Mouse (Mus musculus): ENCODE measurements at regions not wholly inside any gene's neighbourhood (a gene's known extent, or its start where the extent isn't known, plus 50 kb on each side); places are given as distances from the start of the nearest gene placed in this dataset.

GRCm38 (mm10) chr2:169524429-169524828, 63.1 kb downstream of the Gm11011 start:
- no peak for DNase-seq (ENCODE audit: low spot score in 2 of 2)

GRCm38 (mm10) chr2:169519941-169520340, 67.6 kb downstream of the Gm11011 start:
- DNase-seq (ENCODE audit: low spot score in 2 of 2): no peak

- no peak for DNase-seq (ENCODE audit: low spot score in 2 of 2)
Observed at GRCm38 (mm10) chr2:169515350-169515749, 72.2 kb downstream of the Gm11011 start.

DNA sequence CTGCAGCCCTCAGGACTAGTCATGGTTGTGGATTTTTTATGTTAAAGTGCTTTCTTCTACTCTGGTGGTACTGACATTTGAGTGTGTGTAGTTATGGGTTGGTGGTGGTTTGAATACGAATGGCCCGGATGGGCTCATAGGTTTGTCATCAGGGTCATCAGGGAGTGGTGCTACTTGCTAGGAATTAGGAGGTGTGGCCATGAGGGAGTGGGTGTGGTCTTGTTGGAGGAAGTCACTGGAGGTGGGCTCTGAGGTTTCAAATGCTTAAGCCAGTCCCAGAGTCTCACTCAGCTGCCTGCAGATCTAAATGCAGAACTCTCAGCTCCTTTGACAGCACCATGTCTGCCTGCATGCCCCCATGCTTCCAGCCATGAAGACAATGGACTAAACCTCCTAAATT, 76.8 kb downstream of the Gm11011 start:
- DNase-seq (ENCODE audit: low spot score in 2 of 2): no peak

DNA sequence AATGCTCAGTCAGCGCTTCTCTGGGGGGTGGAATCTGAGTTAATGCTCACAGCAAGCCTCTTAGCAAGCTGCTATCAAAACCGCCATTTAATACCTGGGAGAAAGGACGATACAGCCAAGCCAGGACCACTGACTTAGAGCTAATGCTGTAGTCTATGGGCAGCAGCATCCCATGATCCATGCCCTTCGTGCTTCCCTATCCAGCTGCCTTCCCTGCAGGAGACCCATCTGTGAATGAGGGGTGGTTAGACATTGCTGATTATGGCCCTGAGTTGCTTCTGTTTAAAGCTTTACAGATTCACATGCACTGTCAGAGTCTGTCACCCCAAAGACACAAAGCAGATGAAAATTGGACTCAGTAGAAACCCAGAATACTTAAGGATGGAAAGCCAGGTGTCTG, 78.1 kb downstream of the Gm11011 start:
- DNase-seq (ENCODE audit: low spot score in 2 of 2): no peak

DNA sequence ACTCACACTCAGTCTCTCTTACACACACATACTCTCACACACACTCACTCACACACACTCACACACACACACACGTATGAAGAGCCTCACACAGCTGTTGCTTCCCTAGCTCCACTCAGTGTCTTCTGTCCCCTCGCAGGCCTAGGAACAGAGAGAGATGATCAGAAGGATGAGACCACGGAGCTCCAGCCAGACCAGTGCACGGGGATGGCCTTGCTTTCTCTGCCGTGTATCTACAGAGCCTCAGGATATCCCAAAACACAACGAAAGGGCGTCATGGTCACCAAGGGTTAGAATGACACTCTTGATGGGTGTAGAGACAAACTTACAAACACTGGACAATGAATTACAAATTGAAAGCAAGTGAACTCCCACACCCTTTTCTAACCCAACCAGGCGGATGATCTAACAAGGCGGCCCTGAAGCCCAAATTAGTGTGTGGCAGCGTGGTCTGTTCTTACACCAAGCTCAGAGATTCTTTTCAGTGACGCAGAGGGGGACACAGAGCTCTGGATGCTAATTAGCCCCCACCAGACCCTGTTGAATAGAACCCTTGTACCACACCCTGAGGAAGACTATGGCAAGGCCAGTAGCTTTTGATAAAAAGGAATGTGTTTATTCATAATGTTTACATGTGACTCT, 83.0 kb downstream of the Gm11011 start:
- no peak for DNase-seq (ENCODE audit: low spot score in 2 of 2)

GRCm38 (mm10) chr2:169503598-169503958, 84.0 kb downstream of the Gm11011 start:
- DNase-seq (ENCODE audit: low spot score in 2 of 2): no peak

DNA sequence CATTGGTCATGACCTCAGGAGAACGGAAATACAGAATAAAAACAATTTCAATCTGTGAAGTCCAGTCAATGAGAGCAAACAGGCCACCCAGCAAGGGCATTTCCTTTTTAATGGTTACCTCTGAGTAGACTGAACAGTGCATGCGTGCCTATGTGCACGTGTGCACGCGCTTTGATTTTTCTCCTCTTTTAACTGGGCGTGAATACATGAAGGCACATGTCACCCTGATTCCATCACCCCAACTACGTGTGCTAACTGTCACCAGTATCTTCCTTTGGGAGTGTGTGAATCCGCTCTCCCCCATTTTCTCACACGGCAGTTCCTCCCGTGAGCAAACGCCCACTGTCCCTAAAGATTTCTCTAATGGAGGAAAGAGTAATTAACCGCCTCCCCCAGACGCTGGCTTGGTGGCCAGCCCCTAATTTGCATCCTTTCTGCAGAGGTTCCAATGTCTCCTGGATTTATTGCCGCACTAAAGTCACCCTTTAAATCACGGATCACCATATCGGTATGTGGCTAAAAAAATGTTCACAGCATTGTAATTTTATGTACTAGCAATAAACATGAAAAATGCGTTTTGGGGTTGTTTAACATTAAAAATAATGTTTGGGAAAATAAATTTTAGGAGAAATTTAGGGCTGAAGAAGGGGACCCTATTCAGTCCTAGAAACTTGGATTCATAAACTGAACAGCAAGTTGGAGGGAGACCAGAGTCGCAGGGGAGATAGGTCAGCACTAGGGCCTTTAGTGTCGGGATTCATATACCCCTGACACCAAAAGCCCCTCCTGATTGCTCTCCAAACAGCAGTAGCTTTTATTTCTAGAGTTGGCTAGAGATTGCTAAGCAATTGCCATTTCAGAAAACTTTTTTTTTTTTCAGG, 84.6 kb downstream of the Gm11011 start:
- no peak for DNase-seq (ENCODE audit: low spot score in 2 of 2)

- DNase-seq (ENCODE audit: low spot score in 2 of 2): no peak
Observed at GRCm38 (mm10) chr2:169501736-169502340, 85.7 kb downstream of the Gm11011 start.

DNA sequence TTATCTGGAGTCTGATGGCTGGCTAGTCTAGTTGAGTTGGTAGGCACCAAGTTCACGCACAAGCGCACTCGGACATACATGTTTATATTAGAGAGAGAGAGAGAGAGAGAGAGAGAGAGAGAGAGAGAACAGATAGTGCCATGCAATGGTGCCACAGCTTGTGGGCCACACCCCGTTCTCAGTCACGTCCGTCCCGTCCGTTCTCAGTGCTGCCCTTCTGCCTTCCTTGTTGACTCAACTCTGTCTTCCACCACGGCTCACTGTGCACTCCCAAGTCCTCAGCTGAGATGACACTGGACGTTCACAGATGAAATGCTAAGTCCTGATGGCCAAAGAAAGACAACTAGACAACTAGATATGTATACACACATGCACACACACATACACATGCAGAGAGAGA, 92.2 kb downstream of the Gm11011 start:
- DNase-seq (ENCODE audit: low spot score in 2 of 2): no peak

- no peak for DNase-seq (ENCODE audit: low spot score in 2 of 2)
Observed at GRCm38 (mm10) chr2:169494503-169495311, 92.8 kb downstream of the Gm11011 start.

DNA sequence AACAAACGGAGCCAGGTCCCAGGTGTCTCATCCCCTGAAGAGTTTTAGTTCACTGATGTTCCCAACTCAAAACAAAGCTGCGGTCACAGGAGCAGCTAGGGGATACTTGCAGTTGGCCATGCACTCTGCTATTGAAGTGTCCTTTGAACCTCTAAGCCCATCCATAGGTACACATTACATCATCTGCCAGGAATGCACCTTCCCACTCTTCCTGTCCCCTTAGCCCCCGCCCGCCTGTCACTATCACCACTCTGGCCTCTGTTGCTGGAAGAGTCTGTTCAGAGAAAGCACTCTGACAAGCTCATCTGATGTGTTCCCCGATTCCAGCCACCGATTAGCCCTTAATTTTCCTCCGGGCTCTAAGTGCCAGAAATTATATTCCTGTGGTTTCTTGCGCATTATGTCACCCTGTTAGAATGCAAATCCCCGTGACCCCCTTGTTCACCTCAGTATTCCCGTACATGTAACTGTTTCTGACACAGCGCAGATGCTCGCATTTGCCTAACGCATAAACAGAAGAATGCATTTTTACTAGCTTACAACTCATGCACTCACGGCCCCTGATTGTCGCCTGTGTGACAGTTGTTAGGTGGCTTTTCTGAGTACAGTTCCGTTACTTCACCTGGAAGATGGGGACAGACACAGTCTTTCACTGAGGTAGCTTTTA, 93.8 kb downstream of the Gm11011 start:
- DNase-seq (ENCODE audit: low spot score in 2 of 2): no peak

DNA sequence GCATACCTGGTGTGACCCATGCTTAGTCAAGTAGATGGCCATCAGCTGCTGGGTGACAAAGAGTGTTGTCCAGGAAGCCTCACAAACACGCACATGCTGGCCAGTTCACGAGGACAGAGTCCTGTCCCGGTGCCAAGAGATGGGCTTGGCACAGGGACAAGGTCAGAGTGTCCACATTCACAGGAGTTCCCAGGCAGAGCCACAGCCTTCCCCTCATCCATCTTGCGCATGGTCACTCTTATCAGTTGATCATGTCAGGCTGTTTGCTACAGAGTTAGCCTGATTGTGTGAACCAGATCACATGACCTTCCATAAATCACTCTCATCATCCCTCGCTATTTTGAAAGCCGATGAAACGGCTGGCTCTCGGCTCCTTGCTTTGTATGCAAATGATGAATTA, 103.6 kb downstream of the Gm11011 start:
- DNase-seq (ENCODE audit: low spot score in 2 of 2): no peak

DNA sequence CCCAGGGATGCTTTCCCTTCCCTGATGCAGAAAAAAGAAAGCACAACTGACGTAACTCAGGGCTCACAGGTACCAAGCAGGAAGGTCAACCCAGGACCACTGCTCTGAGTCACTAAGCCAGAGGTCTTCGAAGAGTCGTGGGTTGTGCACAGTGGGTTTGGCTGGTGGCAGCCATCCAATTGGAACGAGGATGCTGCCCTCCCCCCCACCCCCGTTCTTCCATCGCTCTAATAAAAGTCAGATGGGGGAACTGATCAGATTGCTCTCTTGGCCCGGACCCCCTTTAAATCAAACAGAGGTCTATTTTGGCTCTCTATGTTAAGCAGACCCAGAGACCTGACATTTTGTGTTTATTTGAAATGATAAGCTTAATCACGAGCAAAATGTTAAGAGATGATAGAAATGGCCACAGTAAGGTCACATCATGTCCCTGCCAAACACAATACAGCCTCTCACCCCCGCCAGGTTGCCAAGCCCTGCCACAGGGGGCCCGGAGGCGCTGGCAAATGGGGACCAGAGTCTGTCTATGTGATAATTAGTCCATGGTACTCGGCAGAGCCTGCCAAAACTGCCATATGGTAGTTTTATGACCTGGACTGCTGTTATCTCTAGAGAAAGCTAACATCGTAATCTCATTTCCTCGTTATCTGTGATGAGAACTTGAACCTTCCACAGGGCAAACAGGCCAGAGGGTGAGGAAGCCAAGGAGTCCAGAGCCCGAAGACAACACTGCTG, 105.6 kb downstream of the Gm11011 start:
- DNase-seq (ENCODE audit: low spot score in 2 of 2): no peak

DNA sequence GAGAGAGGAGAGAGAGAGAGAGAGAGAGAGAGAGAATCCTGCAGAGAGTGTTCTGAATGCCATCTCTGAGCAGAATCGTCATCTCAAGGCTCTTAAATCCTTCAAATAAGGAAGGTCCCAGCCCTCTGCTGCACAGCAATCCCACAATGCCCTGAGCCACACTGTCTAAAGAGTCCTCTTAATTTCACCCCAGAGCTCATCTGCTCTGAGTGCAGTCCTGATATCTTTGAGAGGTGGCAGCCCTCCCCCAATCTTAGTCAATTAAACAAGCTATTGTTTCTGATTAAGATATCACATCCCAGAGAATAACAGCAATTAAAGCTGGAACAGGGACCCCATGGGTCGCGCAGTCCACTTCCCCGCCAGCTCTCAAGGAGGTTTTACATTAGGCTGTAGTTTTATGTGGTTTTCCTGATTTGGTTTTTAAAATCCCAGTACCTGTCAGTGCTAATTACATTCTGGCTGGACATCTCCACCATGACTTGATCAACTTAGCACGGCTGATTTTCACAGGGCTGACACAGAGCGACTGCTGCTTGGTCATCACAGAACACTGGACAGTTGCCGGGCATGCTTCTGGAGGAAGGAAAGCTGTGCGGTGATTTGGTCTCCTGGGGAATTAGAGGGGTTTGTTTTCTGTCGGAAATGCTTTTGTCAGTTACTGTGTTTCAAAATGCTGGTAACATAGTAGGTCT, 113.0 kb downstream of the Gm11011 start:
- no peak for DNase-seq (ENCODE audit: low spot score in 2 of 2)

- DNase-seq (ENCODE audit: low spot score in 2 of 2): no peak
Observed at GRCm38 (mm10) chr2:169469538-169469937, 118.0 kb downstream of the Gm11011 start.

- DNase-seq (ENCODE audit: low spot score in 2 of 2): no peak
Observed at GRCm38 (mm10) chr2:169467621-169468020, 119.9 kb downstream of the Gm11011 start.

GRCm38 (mm10) chr2:169464106-169464505, 123.4 kb downstream of the Gm11011 start:
- DNase-seq (ENCODE audit: low spot score in 2 of 2): no peak

GRCm38 (mm10) chr2:169461491-169462039, 126.0 kb downstream of the Gm11011 start:
- DNase-seq (ENCODE audit: low spot score in 2 of 2): no peak

DNA sequence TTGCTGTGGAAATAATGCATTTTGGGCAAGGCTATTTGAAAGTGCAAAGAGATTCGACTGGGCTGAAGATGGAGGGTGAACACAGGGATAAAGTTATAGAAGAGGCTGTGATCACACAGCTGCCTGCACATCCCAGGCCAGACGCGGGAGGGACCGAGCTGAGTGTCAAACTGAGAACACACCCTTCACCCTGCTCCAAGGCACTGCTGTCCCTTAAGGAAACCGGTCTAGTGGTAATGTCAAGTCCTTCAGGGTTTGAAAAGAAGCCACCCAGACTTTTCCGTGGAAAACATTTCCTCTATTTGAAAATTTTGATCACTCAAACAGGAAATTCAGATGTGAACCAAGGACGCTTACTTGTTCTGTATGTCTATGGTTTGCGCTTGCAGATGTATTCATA, 134.6 kb downstream of the Gm11011 start:
- DNase-seq (ENCODE audit: low spot score in 2 of 2): no peak

Measured in frontal cortex, postnatal 10 days (tissue).